In genomic region chr13:12702111-12702803, GRCm38 (mm10) we compare ENCODE assay signal across 8 mouse cellular contexts.
A peak's percentile ranks its signal among the peaks of the same experiment; 100 is the strongest.
DNase-seq lines count a peak whose midpoint lies in the region; ATAC-seq lines count a peak whose summit lies in the region.
"Not testable (repeated sequence)": the region's sequence is repeated elsewhere in the genome, so short reads cannot be mapped to it uniquely, and the experiment has no call there.

No protein-coding gene starts in this region.

- WGBS in forebrain, embryonic 10.5 days, result under 1% methylated on average over 29 of the region's 46 CpGs
- 0% methylated on average over 23 of the region's 46 CpGs for WGBS in kidney, embryonic 14.5 days
- under 1% methylated on average over 26 of the region's 46 CpGs for WGBS in liver, embryonic 11.5 days
- WGBS in midbrain, embryonic 11.5 days, result under 1% methylated on average over 29 of the region's 46 CpGs

- not testable (repeated sequence) for H3K9me3 ChIP-seq in forebrain, embryonic 10.5 days; kidney, embryonic 14.5 days (ENCODE audit: control insufficient read depth, low read length); liver, embryonic 11.5 days (ENCODE audit: control insufficient read depth, low read length); midbrain, embryonic 11.5 days (ENCODE audit: control insufficient read depth, low read length)

- peak overlapping the region; percentile 40 for H3K4me3 ChIP-seq in forebrain, embryonic 10.5 days
- H3K4me3 ChIP-seq in kidney, embryonic 14.5 days (ENCODE audit: low read length), result peak overlapping the region; percentile 17; the same call in 1 of the 2 replicates
- H3K4me3 ChIP-seq in liver, embryonic 11.5 days (ENCODE audit: low read depth, low read length), result 0 out of 2 replicates have a peak overlapping the region, but pooled peaks have one; percentile 17
- H3K4me3 ChIP-seq in midbrain, embryonic 11.5 days (ENCODE audit: low read depth, low read length), result peak overlapping the region; percentile 15; the same call in 1 of the 2 replicates

- not testable (repeated sequence) for H3K9ac ChIP-seq in kidney, embryonic 14.5 days (ENCODE audit: low read depth, low read length); liver, embryonic 11.5 days (ENCODE audit: low read depth, low read length); midbrain, embryonic 11.5 days (ENCODE audit: low read length)

- H3K36me3 ChIP-seq in forebrain, embryonic 10.5 days (replicated peaks); kidney, embryonic 14.5 days (ENCODE audit: control insufficient read depth, insufficient read depth, low read length); liver, embryonic 11.5 days (ENCODE audit: control insufficient read depth, insufficient read depth, low read length); midbrain, embryonic 11.5 days (ENCODE audit: control insufficient read depth, insufficient read depth, low read length): not testable (repeated sequence)

- not testable (repeated sequence) for H3K27me3 ChIP-seq in forebrain, embryonic 10.5 days (ENCODE audit: poor library complexity, severe bottlenecking); kidney, embryonic 14.5 days (ENCODE audit: control insufficient read depth, insufficient read depth, low read length); liver, embryonic 11.5 days (replicated peaks; ENCODE audit: control insufficient read depth, insufficient read depth, low read length); midbrain, embryonic 11.5 days (ENCODE audit: control insufficient read depth, insufficient read depth, low read length)

- H3K4me1 ChIP-seq in forebrain, embryonic 10.5 days; kidney, embryonic 14.5 days (ENCODE audit: control insufficient read depth, insufficient read depth, low read length); liver, embryonic 11.5 days (replicated peaks; ENCODE audit: control insufficient read depth, insufficient read depth, low read length); midbrain, embryonic 11.5 days (ENCODE audit: control insufficient read depth, insufficient read depth, low read length): not testable (repeated sequence)

- ATAC-seq in hematopoietic stem cell, adult 5-6 weeks (replicated peaks in 1 of 2; ENCODE audit: insufficient read depth in 1 of 2, low FRiP score in 2 of 2, low TSS enrichment in 1 of 2, low read depth in 1 of 2, poor library complexity in 2 of 2, severe bottlenecking in 2 of 2), result peak; percentile 8 to 37; a peak in 2 of 4 replicates
- peak; percentile 85 for ATAC-seq in kidney, embryonic 14.5 days (ENCODE audit: low FRiP score, low TSS enrichment)
- peak; percentile 34; the same call in 1 of the 2 replicates for ATAC-seq in liver, embryonic 11.5 days (replicated peaks; ENCODE audit: low FRiP score)
- ATAC-seq in midbrain, embryonic 11.5 days (ENCODE audit: low FRiP score), result peak; percentile 67

- H3K27ac ChIP-seq in forebrain, embryonic 10.5 days; kidney, embryonic 14.5 days (ENCODE audit: low read depth, low read length); liver, embryonic 11.5 days (ENCODE audit: low read depth, low read length); midbrain, embryonic 11.5 days (ENCODE audit: low read depth, low read length): not testable (repeated sequence)

- H3K4me2 ChIP-seq in kidney, embryonic 14.5 days (replicated peaks; ENCODE audit: low read depth, low read length), result peak overlapping the region; percentile 24; the same call in 1 of the 2 replicates
- peak overlapping the region; percentile 37 for H3K4me2 ChIP-seq in liver, embryonic 11.5 days
- peak overlapping the region; percentile 28; the same call in 1 of the 2 replicates for H3K4me2 ChIP-seq in midbrain, embryonic 11.5 days

- peak; percentile 39 for DNase-seq in R1 (ENCODE audit: low read depth, low spot score)
- not testable (repeated sequence) for DNase-seq in forebrain, embryonic 10.5 days (ENCODE audit: extremely low spot score, low spot score); liver, embryonic 11.5 days (ENCODE audit: low spot score); midbrain, embryonic 11.5 days (ENCODE audit: low spot score, missing footprints)
- peak; percentile 63 to 75 for DNase-seq in heart, adult 18-20 months
- peak; percentile 29 for DNase-seq in ovary, postnatal 36 days (ENCODE audit: low spot score)

Comparison
In these comparisons a context has a peak if more than half of its experiments do, and no peak if none do; other contexts are left out.
1. ATAC-seq: peak in every context shown above with its lines; median percentile 85 in kidney, embryonic 14.5 days; 67 in midbrain, embryonic 11.5 days; 34 in liver, embryonic 11.5 days; 22 in hematopoietic stem cell, adult 5-6 weeks.